Mouse (Mus musculus): Measurements from ENCODE around the gene Erg.

Erg gene

GRCm38 (mm10) chr16:95586311-95586602 is at the start of gene Erg:
Erg (minus strand) TSS chr16:95586593.
- DNase-seq, result no peak

- DNase-seq, result no peak
These were observed 45.4 kb upstream of the Erg start for GRCm38 (mm10) chr16:95631816-95632215.

GRCm38 (mm10) chr16:95623876-95624770 is 37.7 kb upstream of the Erg start:
- no peak for DNase-seq

- DNase-seq, result no peak
These were observed 36.7 kb upstream of the Erg start for GRCm38 (mm10) chr16:95623056-95623455.

- DNase-seq, result no peak
These were observed 33.5 kb upstream of the Erg start for GRCm38 (mm10) chr16:95619859-95620325.

- no peak for DNase-seq
These were observed 31.8 kb upstream of the Erg start for GRCm38 (mm10) chr16:95618206-95618605.

GRCm38 (mm10) chr16:95617720-95618119 is 31.3 kb upstream of the Erg start:
- no peak for DNase-seq

- DNase-seq, result peak in 1 of 2 experiments; percentile 40
These were observed 29.2 kb upstream of the Erg start for GRCm38 (mm10) chr16:95615579-95615978.

- no peak for DNase-seq
These were observed 28.1 kb upstream of the Erg start for GRCm38 (mm10) chr16:95614482-95614881.

- DNase-seq, result no peak
These were observed 25.8 kb upstream of the Erg start for GRCm38 (mm10) chr16:95611982-95612746.

- no peak for DNase-seq
These were observed 22.2 kb upstream of the Erg start for GRCm38 (mm10) chr16:95608624-95609023.

GRCm38 (mm10) chr16:95605304-95605703 is 18.9 kb upstream of the Erg start:
- DNase-seq, result peak; percentile 35 to 73

- DNase-seq, result no peak
These were observed 16.1 kb upstream of the Erg start for GRCm38 (mm10) chr16:95602504-95602903.

GRCm38 (mm10) chr16:95601807-95602206 is 15.4 kb upstream of the Erg start:
- no peak for DNase-seq

- DNase-seq, result no peak
These were observed 14.8 kb upstream of the Erg start for GRCm38 (mm10) chr16:95601219-95601580.

GRCm38 (mm10) chr16:95600572-95601218 is 14.3 kb upstream of the Erg start:
- DNase-seq, result peak in 1 of 2 experiments; percentile 8

- DNase-seq, result no peak
These were observed 12.5 kb upstream of the Erg start for GRCm38 (mm10) chr16:95598930-95599329.

GRCm38 (mm10) chr16:95597578-95597951 is 11.2 kb upstream of the Erg start:
- no peak for DNase-seq

- no peak for DNase-seq
These were observed 10.6 kb upstream of the Erg start for GRCm38 (mm10) chr16:95596884-95597577.

GRCm38 (mm10) chr16:95588849-95589248 is 2.5 kb upstream of the Erg start:
- DNase-seq, result no peak

GRCm38 (mm10) chr16:95586726-95587125 is 333 bp upstream of the Erg start:
- no peak for DNase-seq

GRCm38 (mm10) chr16:95585541-95586310 is 667 bp downstream of the Erg start:
- peak in 1 of 2 experiments; percentile 3 for DNase-seq
